Mouse (Mus musculus) layer of hippocampus, postnatal 25 days (tissue): ENCODE results near the gene Sod3. TPM values are rescaled to one million over a fixed set of nuclear protein-coding genes. Genes with fewer than 3 reads are reported as not detected.

ENCODE experiments used
- DNase-seq, 2 experiments: peaks; one replicate each; pipeline ENCODE4 v3.0.0; 2022; ENCODE audit warnings: mixed read lengths in 2 of 2, low spot score in 1 of 2; ENCODE audit errors: extremely low spot score in 1 of 2
- total RNA-seq, 2 experiments: library from RNA; stranded (reverse); gene quantifications; 2 replicates each; pipeline ENCODE4 v1.2.3; 2021

Sod3 gene
- total RNA-seq = 1 to 10 TPM; 6.1 to 6.3 TPM

DNA sequence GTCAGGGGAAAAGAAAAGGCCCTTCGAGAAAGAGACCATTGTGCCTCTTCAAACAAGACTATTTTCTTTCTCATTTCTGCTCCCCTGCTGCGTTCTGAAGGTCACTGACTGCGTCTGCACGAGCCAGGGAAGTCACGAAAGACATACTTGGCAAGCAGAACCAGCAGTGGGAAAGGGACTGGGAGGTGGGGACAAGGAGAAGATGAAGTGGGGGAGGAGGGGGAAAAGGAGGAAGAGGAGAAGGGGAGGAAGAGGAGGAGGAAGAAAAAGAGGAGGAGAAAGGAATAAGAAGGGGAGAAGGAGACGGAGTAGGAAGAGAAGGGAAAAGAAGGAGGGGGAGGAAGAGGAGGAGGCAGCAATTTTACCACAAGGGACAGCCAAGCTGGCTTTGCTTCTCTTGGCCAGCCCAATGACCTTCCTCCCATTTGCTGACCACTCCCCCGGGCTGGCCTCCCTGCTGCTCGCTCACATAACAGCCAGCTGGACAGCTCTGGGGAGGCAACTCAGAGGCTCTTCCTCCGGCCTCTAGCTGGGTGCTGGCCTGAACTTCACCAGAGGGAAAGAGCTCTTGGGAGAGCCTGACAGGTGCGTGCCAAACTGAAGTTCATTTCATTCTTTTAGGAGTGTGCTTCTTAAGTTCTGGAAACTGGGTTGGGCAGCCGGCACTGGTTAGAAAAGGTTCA, at the start of gene Sod3:
Gene Sod3 (plus strand): TSS at position 324 of the 683 bp plus-strand sequence.
- no peak for DNase-seq

DNA sequence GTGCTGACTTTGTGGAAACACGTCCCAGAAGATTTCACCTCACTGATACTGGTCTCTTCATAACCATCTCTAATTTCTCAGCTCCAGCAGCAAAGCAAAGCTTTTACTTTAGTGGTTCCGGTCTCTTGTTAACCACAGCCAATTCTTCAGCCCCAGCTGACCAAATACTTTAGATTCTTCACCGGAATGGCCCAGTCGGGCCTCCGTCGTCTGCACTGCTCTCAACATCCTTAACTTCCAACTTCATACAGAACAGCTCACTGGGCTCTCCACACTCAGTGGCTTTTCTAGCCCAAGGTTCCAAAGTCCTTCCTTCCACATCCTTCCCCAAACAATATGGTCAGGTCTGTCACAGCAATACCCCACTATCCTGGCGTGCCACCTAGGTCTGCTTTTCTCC, 46.7 kb upstream of the Sod3 start:
- no peak for DNase-seq

DNA sequence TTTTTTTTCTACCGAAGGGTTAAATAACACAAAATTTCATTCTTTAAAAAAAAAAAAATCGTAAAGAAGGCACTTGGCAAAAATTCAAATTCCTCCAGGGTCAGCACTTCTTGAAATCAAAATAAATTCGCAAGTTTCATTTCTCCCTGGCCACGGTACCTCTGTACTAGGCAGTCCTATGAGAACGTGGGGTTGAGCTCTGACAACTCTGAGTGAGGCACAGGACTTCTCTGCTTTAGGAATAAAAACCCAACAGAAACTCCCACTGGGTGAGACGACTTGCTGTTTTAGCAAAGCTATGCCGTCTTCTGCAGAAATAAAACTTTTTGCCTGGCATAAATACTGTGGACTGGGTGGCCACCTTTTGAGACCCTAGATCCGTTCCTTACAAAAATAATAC, 44.1 kb upstream of the Sod3 start:
- no peak for DNase-seq

GRCm38 (mm10) chr5:52332120-52332519, 31.5 kb upstream of the Sod3 start:
- DNase-seq = no peak

GRCm38 (mm10) chr5:52335590-52335989, 28.0 kb upstream of the Sod3 start:
- DNase-seq = no peak

DNA sequence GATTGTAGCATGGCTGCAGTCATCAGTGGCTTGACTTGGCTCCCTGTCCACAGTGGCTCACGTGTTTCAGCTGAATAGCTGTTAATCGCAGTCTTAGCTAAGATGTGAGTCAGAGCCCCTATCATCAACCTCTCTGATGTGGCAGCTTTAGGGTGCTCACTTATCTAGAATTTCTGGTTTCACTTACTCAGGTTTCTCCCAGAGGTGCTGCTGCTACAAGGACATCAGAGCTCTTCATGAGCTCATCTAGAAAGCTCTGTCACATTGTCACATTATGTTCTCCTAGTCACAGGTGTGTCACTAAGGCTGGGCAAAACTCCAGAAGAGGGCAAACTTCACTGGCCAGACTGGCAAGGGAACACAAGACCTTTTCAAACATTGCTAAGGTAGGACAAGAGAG, 24.5 kb upstream of the Sod3 start:
- no peak for DNase-seq

GRCm38 (mm10) chr5:52346890-52347289, 16.7 kb upstream of the Sod3 start:
- DNase-seq = no peak

DNA sequence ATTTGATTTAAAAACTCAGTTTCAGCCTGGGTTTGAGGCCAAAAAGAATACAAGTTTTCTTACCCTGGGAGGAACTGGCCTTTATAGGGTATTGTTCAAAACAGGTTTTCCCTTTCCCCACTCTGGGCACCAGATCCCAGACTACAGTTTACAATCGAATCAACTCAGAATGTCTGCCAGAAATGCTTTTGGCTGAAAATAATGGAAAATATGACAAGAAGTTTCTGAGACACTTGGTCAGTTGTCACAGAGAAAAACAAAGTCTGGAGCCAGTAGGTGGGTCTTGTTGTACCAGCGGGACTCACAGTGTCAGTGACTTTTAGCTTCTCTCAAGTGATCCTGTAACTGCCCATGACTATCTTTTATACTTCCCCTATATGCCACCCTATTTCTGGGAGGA, 13.1 kb upstream of the Sod3 start:
- DNase-seq = no peak

GRCm38 (mm10) chr5:52351561-52351960, 12.0 kb upstream of the Sod3 start:
- DNase-seq = no peak

DNA sequence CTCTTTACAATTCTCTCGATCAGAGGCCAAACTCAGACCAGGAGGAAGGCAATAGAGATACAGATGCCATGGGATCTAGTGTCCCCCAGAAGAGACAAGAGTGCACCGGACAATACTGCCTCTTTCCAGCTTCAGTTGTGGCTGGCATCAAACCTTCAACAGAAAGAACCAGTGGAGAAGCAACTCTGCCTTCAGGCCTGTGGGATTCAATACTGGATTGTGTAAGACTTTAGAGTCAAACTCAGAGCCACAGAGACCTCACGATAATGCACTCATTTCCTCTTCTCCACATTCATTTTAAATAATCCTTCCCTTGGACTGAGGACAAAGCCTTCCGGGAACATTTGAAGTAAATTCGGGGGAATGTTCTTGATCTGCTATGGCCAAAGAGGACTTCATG, 10.9 kb upstream of the Sod3 start:
- no peak for DNase-seq

- no peak for DNase-seq
Measured at GRCm38 (mm10) chr5:52354441-52354840, 9.2 kb upstream of the Sod3 start.

DNA sequence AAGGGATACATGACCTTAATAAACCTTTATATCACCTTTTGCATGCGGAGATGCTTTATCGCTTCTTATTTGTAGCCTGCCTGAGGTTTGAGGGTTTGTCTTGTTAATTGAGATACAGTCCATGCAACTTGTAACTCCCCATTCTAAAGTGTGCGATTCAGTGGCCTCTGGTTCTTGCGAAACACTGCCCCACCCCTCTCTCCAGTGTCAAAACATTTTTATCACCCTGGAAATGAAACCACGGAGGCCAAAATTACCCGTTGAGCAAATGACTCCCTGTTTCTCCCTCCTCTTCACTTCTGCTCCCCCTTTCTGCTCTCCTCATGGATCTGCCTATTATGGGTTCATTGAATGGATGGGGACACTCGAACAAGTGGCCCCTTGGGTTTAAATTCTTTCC, 8.0 kb upstream of the Sod3 start:
- DNase-seq = no peak

DNA sequence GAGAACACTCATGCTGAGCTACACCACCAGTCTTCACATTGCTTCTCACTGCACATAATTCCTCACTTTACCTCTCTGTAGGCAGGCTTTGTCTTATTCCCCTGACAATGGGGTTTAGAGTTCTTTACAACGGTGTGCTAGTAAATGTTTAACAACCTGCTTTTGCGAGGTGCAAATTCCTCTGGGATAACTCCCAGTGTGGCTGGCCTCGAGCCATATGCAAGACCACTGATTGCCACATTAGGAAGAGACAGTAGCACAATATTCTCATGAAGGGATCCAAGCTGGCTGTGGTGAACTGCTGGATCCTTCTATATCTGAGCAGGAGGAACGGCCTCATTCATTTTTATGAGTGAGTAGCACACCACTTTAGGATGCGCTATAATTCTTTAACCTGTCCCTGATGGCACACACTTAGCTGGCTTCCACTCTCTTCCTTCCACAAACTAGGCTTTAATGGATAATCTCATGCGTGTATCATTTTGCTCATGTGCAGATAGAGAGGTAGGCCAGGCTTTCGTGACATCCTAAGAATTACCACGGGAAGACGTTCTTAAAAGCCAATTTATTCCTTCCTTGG, 6.3 kb upstream of the Sod3 start:
- DNase-seq = no peak

- no peak for DNase-seq
Measured at GRCm38 (mm10) chr5:52358120-52358519, 5.5 kb upstream of the Sod3 start.

- no peak for DNase-seq
Measured at GRCm38 (mm10) chr5:52360286-52361049, 3.1 kb upstream of the Sod3 start.

- no peak for DNase-seq
Measured at GRCm38 (mm10) chr5:52362776-52363467, 669 bp upstream of the Sod3 start.

DNA sequence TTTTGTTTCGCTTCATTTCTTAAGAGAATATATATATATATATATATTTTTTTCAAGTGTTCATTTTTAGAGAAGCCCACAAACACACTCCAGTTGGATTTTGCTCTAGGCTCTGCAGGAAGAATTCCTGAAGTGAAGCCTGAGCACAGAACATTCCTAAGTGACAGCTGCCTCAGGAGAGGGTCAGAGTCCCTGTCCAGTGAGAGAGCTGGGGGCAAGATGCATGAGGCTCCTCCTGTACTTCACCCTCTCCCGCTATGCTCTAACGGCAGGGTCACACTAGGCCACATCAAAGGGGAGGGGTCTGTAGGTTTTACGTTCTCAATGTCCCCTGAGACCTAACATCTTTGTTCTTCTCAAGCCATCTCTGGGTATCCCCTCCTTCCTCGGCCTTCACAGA, 930 bp downstream of the Sod3 start:
- DNase-seq = no peak

DNA sequence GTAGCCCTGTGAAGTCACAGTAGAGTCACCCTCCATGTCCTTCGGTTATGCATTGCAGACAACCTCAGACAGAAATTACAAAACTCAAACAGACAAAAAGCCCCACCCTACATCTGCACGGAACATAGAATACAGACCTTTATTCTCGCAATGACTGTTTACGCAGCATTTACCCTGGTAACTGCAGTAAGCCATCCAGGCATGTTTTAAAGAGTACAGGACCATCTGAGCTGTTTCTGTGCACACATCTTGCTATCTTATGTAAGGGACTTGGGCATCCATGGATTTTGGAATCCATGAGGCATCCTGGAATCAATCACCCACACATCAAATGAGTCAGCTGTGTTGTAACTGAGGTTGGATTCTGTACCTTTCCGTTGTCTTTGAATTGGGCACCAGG, 2.3 kb downstream of the Sod3 start:
- DNase-seq = no peak

DNA sequence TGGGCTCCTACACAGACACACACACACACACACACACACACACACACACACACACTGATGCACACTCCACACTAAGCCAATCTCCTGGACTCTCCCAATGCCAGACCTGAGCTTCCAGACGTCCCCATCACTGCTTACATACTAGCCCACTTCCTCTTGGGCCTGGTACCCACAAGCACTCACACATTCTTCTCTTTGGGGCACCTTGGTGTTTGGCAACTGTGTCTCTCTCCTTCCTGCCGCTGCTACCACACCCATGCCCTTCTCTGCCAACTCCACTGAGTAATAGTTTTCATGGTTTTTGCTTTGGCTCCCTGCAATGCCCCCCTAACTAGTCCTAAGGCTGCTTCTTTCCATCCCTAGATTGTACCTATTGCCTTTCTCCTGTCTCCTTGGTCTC, 3.1 kb downstream of the Sod3 start:
- DNase-seq = no peak

- DNase-seq = no peak
Measured at GRCm38 (mm10) chr5:52367866-52368840, 4.6 kb downstream of the Sod3 start.
